Mouse (Mus musculus): ENCODE data around the gene Sgsm1. TPM values are rescaled to one million over a fixed set of nuclear protein-coding genes. Genes with fewer than 3 reads are reported as not detected.

Sgsm1 gene
- polyA plus RNA-seq, 1 experiment from 2014 or later = 13.9 TPM

- H3K9ac ChIP-seq = 0 out of 2 replicates have a peak overlapping the region, but pooled peaks have one; percentile 17
- no peak overlapping the region for H3K4me2 ChIP-seq (replicated peaks)
- no peak for ATAC-seq (ENCODE audit: low FRiP score, low read depth)
- no peaks in the 10 kb centered on the region for H3K9me3 ChIP-seq
- 14% methylated on average over 8 of the region's 8 CpGs for WGBS
- peaks cover 12% of the 10 kb centered on the region for H3K4me1 ChIP-seq
- no peaks in the 10 kb centered on the region for H3K36me3 ChIP-seq
- H3K27me3 ChIP-seq (replicated peaks) = peaks cover 45% of the 10 kb centered on the region
- no peak overlapping the region for H3K27ac ChIP-seq
- H3K4me3 ChIP-seq = no peak overlapping the region
Observed at GRCm38 (mm10) chr5:113292179-113292578, 18.4 kb downstream of the Sgsm1 start.

GRCm38 (mm10) chr5:113291125-113291524, 19.5 kb downstream of the Sgsm1 start:
- WGBS = 78% methylated on average over 4 of the region's 4 CpGs
- Histone ChIP-seq H3K4me1 (peaks cover 17% of the 10 kb centered on the region), H3K27me3 (replicated peaks) (peaks cover 51% of the 10 kb centered on the region), H3K4me2 (replicated peaks) (no peak overlapping the region), H3K27ac (no peak overlapping the region), H3K9ac (no peak overlapping the region), H3K36me3 (no peaks in the 10 kb centered on the region), H3K9me3 (no peaks in the 10 kb centered on the region), H3K4me3 (no peak overlapping the region)
- no peak for ATAC-seq (ENCODE audit: low FRiP score, low read depth)

GRCm38 (mm10) chr5:113290149-113290548, 20.4 kb downstream of the Sgsm1 start:
- Histone ChIP-seq H3K27ac (no peak overlapping the region), H3K36me3 (no peaks in the 10 kb centered on the region), H3K9me3 (no peaks in the 10 kb centered on the region), H3K27me3 (replicated peaks) (peaks cover 55% of the 10 kb centered on the region), H3K4me3 (no peak overlapping the region), H3K9ac (no peak overlapping the region), H3K4me1 (peaks cover 12% of the 10 kb centered on the region), H3K4me2 (replicated peaks) (no peak overlapping the region)
- ATAC-seq (ENCODE audit: low FRiP score, low read depth) = no peak
- WGBS = 36% methylated on average over 14 of the region's 14 CpGs

- Histone ChIP-seq H3K9ac (no peak overlapping the region), H3K4me2 (replicated peaks) (no peak overlapping the region), H3K36me3 (no peaks in the 10 kb centered on the region), H3K9me3 (no peaks in the 10 kb centered on the region), H3K4me3 (no peak overlapping the region), H3K4me1 (peaks cover 12% of the 10 kb centered on the region), H3K27ac (no peak overlapping the region), H3K27me3 (replicated peaks) (peaks cover 58% of the 10 kb centered on the region)
- WGBS = 51% methylated on average over 13 of the region's 13 CpGs
- no peak for ATAC-seq (ENCODE audit: low FRiP score, low read depth)
Observed at GRCm38 (mm10) chr5:113288490-113288889, 22.1 kb downstream of the Sgsm1 start.

GRCm38 (mm10) chr5:113287762-113288161, 22.8 kb downstream of the Sgsm1 start:
- H3K4me1 ChIP-seq = peaks cover 12% of the 10 kb centered on the region
- H3K9me3 ChIP-seq = no peaks in the 10 kb centered on the region
- no peak overlapping the region for H3K27ac ChIP-seq
- no peak overlapping the region for H3K4me3 ChIP-seq
- no peak overlapping the region for H3K9ac ChIP-seq
- peaks cover 58% of the 10 kb centered on the region for H3K27me3 ChIP-seq (replicated peaks)
- ATAC-seq (ENCODE audit: low FRiP score, low read depth) = no peak
- H3K4me2 ChIP-seq (replicated peaks) = no peak overlapping the region
- H3K36me3 ChIP-seq = no peaks in the 10 kb centered on the region
- WGBS = 44% methylated on average over 5 of the region's 5 CpGs

- no peak for ATAC-seq (ENCODE audit: low FRiP score, low read depth)
- H3K4me2 ChIP-seq (replicated peaks) = peak overlapping the region; percentile 53
- no peak overlapping the region for H3K27ac ChIP-seq
- peaks cover 52% of the 10 kb centered on the region for H3K27me3 ChIP-seq (replicated peaks)
- 4% methylated on average over 60 of the region's 60 CpGs for WGBS
- no peaks in the 10 kb centered on the region for H3K9me3 ChIP-seq
- peak overlapping the region; percentile 12 for H3K4me3 ChIP-seq
- peaks cover 7% of the 10 kb centered on the region for H3K4me1 ChIP-seq
- no peaks in the 10 kb centered on the region for H3K36me3 ChIP-seq
- H3K9ac ChIP-seq = peak overlapping the region; percentile 10; the same call in 1 of the 2 replicates
Observed at GRCm38 (mm10) chr5:113286591-113287520, 23.7 kb downstream of the Sgsm1 start.

GRCm38 (mm10) chr5:113286048-113286447, 24.5 kb downstream of the Sgsm1 start:
- no peak for ATAC-seq (ENCODE audit: low FRiP score, low read depth)
- H3K4me1 ChIP-seq = peaks cover 7% of the 10 kb centered on the region
- no peak overlapping the region for H3K9ac ChIP-seq
- no peak overlapping the region for H3K4me2 ChIP-seq (replicated peaks)
- peaks cover 48% of the 10 kb centered on the region for H3K27me3 ChIP-seq (replicated peaks)
- H3K4me3 ChIP-seq = no peak overlapping the region
- no peaks in the 10 kb centered on the region for H3K36me3 ChIP-seq
- no peak overlapping the region for H3K27ac ChIP-seq
- 78% methylated on average over 11 of the region's 11 CpGs for WGBS
- H3K9me3 ChIP-seq = no peaks in the 10 kb centered on the region

- peaks cover 47% of the 10 kb centered on the region for H3K27me3 ChIP-seq (replicated peaks)
- H3K36me3 ChIP-seq = no peaks in the 10 kb centered on the region
- no peak overlapping the region for H3K27ac ChIP-seq
- H3K4me2 ChIP-seq (replicated peaks) = no peak overlapping the region
- no peak for ATAC-seq (ENCODE audit: low FRiP score, low read depth)
- no peaks in the 10 kb centered on the region for H3K9me3 ChIP-seq
- WGBS = 64% methylated on average over 16 of the region's 16 CpGs
- no peak overlapping the region for H3K9ac ChIP-seq
- H3K4me3 ChIP-seq = no peak overlapping the region
- peaks cover 7% of the 10 kb centered on the region for H3K4me1 ChIP-seq
Observed at GRCm38 (mm10) chr5:113285541-113285940, 25.0 kb downstream of the Sgsm1 start.

GRCm38 (mm10) chr5:113283726-113284125, 26.9 kb downstream of the Sgsm1 start:
- Histone ChIP-seq H3K27ac (no peak overlapping the region), H3K4me3 (no peak overlapping the region), H3K36me3 (peaks cover 3% of the 10 kb centered on the region; the same call in 1 of the 2 replicates), H3K4me2 (replicated peaks) (no peak overlapping the region), H3K4me1 (peaks cover 7% of the 10 kb centered on the region), H3K9ac (no peak overlapping the region), H3K27me3 (replicated peaks) (peaks cover 29% of the 10 kb centered on the region), H3K9me3 (no peaks in the 10 kb centered on the region)
- WGBS = 74% methylated on average over 2 of the region's 2 CpGs
- no peak for ATAC-seq (ENCODE audit: low FRiP score, low read depth)

- no peaks in the 10 kb centered on the region for H3K9me3 ChIP-seq
- H3K27me3 ChIP-seq (replicated peaks) = peaks cover 7% of the 10 kb centered on the region
- WGBS = 94% methylated on average over 7 of the region's 7 CpGs
- H3K4me3 ChIP-seq = no peak overlapping the region
- H3K4me1 ChIP-seq = no peaks in the 10 kb centered on the region
- ATAC-seq (ENCODE audit: low FRiP score, low read depth) = no peak
- peaks cover 25% of the 10 kb centered on the region for H3K36me3 ChIP-seq
- H3K9ac ChIP-seq = no peak overlapping the region
- no peak overlapping the region for H3K27ac ChIP-seq
- H3K4me2 ChIP-seq (replicated peaks) = no peak overlapping the region
Observed at GRCm38 (mm10) chr5:113281557-113281956, 29.0 kb downstream of the Sgsm1 start.

- Histone ChIP-seq H3K27me3 (replicated peaks) (peaks cover 5% of the 10 kb centered on the region; the same call in 1 of the 2 replicates), H3K27ac (no peak overlapping the region), H3K4me1 (no peaks in the 10 kb centered on the region), H3K36me3 (peaks cover 37% of the 10 kb centered on the region), H3K9ac (peak overlapping the region; percentile 38; the same call in 1 of the 2 replicates), H3K4me2 (replicated peaks) (peak overlapping the region; percentile 50), H3K9me3 (no peaks in the 10 kb centered on the region), H3K4me3 (peak overlapping the region; percentile 16)
- WGBS = 33% methylated on average over 15 of the region's 15 CpGs
- ATAC-seq (ENCODE audit: low FRiP score, low read depth) = peak; percentile 70
Observed at GRCm38 (mm10) chr5:113280138-113280856, 30.3 kb downstream of the Sgsm1 start.

- H3K9me3 ChIP-seq = no peaks in the 10 kb centered on the region
- no peak overlapping the region for H3K4me2 ChIP-seq (replicated peaks)
- H3K27me3 ChIP-seq (replicated peaks) = no peaks in the 10 kb centered on the region
- H3K4me1 ChIP-seq = no peaks in the 10 kb centered on the region
- WGBS = 74% methylated on average over 10 of the region's 10 CpGs
- no peak overlapping the region for H3K27ac ChIP-seq
- H3K4me3 ChIP-seq = no peak overlapping the region
- H3K36me3 ChIP-seq = peaks cover 62% of the 10 kb centered on the region
- H3K9ac ChIP-seq = no peak overlapping the region
- ATAC-seq (ENCODE audit: low FRiP score, low read depth) = no peak
Observed at GRCm38 (mm10) chr5:113275839-113276238, 34.7 kb downstream of the Sgsm1 start.

Data from neural tube, embryonic 12.5 days (tissue).